Mouse (Mus musculus) liver, adult 2 months (tissue): ENCODE measurements at regions not wholly inside any gene's neighbourhood (a gene's known extent, or its start where the extent isn't known, plus 50 kb on each side); places are given as distances from the start of the nearest gene placed in this dataset.

ENCODE experiments used
- CTCF ChIP-seq: fragments of 200-500 bp; IDR thresholded peaks from 2 replicates; pipeline ENCODE4 v1.5.1; 2011; ENCODE audit warnings: low read depth, low read length, control low read depth
- POLR2A ChIP-seq: fragments of 200-500 bp; IDR thresholded peaks from 2 replicates; pipeline ENCODE4 v1.6.1; 2011; ENCODE audit warnings: low read length, control low read depth; ENCODE audit not compliant: insufficient read depth; ENCODE audit errors: extremely low read depth

- TF ChIP-seq POLR2A (no peak), CTCF (no peak)
Observed at GRCm38 (mm10) chr12:25256268-25256667, 159.3 kb upstream of the Id2 start.
